Mouse (Mus musculus) forebrain, embryonic 12.5 days (tissue): ENCODE data around the gene Tmem132d. TPM values are rescaled to one million over a fixed set of nuclear protein-coding genes. Genes with fewer than 3 reads are reported as not detected.

Source experiments
- ATAC-seq: fragments of 200-750 bp; cut with Nextera tagmentation; 2 replicates; pipeline ENCODE4 v1.8.0; 2017; ENCODE audit warnings: moderate TSS enrichment; ENCODE audit not compliant: low FRiP score
- H3K27ac ChIP-seq: fragments of 300-500 bp; sonication (generic); 2 replicates; pipeline ENCODE4 v1.5.1; 2016; ENCODE audit warnings: mild to moderate bottlenecking
- H3K27me3 ChIP-seq: fragments of 300-500 bp; sonication (generic); 2 replicates; pipeline ENCODE4 v1.6.1; 2016; ENCODE audit warnings: mild to moderate bottlenecking
- H3K36me3 ChIP-seq: fragments of 300-500 bp; sonication (generic); replicated peaks from 2 replicates; pipeline ENCODE4 v1.6.1; 2016; ENCODE audit warnings: mild to moderate bottlenecking
- H3K4me1 ChIP-seq: fragments of 300-500 bp; sonication (generic); 2 replicates; pipeline ENCODE4 v1.6.1; 2016
- H3K4me2 ChIP-seq: fragments of 300-500 bp; sonication (generic); 2 replicates; pipeline ENCODE4 v1.6.1; 2016; ENCODE audit warnings: mild to moderate bottlenecking, moderate library complexity
- H3K4me3 ChIP-seq: fragments of 300-500 bp; sonication (generic); replicated peaks from 2 replicates; pipeline ENCODE4 v1.5.1; 2016; ENCODE audit warnings: mild to moderate bottlenecking
- H3K9ac ChIP-seq: fragments of 300-500 bp; sonication (generic); 2 replicates; pipeline ENCODE4 v1.6.1; 2016; ENCODE audit warnings: mild to moderate bottlenecking
- H3K9me3 ChIP-seq: fragments of 300-500 bp; sonication (generic); 2 replicates; pipeline ENCODE4 v1.6.1; 2016
- WGBS: fragments of 180-500 bp; shearing (Covaris S2); methylation state at CpG from one replicate; pipeline ENCODE4 v1.1.7; 2016; 5-methylcytosine and 5-hydroxymethylcytosine counted together
- polyA plus RNA-seq: library from polyadenylated mRNA; unstranded; fragments of >200 nt; fragmentation: Nextera tagmentation; extraction: Ambion mirVana; gene quantifications from 2 replicates; pipeline ENCODE4 v1.2.1, GENCODE M21; 2016

Tmem132d gene
- polyA plus RNA-seq, 1 experiment from 2014 or later = 0.47 TPM

GRCm38 (mm10) chr5:128438078-128438477 lies 5.2 kb upstream of the Tmem132d start:
- H3K27me3 ChIP-seq = peaks cover 78% of the 10 kb centered on the region
- peaks cover 7% of the 10 kb centered on the region for H3K4me1 ChIP-seq
- 73% methylated on average over 16 of the region's 16 CpGs for WGBS
- H3K4me2 ChIP-seq = no peak overlapping the region
- H3K9ac ChIP-seq = no peak overlapping the region
- H3K4me3 ChIP-seq = no peak overlapping the region
- H3K9me3 ChIP-seq = no peaks in the 10 kb centered on the region
- no peak for ATAC-seq
- H3K27ac ChIP-seq = no peak overlapping the region
- no peaks in the 10 kb centered on the region for H3K36me3 ChIP-seq

- Histone ChIP-seq H3K4me1 (peaks cover 17% of the 10 kb centered on the region), H3K27me3 (peaks cover 78% of the 10 kb centered on the region), H3K9me3 (no peaks in the 10 kb centered on the region), H3K4me3 (no peak overlapping the region), H3K27ac (no peak overlapping the region), H3K36me3 (no peaks in the 10 kb centered on the region), H3K4me2 (no peak overlapping the region), H3K9ac (no peak overlapping the region)
- no peak for ATAC-seq
- 13% methylated on average over 9 of the region's 9 CpGs for WGBS
Measured at GRCm38 (mm10) chr5:128436909-128437308, 4.0 kb upstream of the Tmem132d start.

DNA sequence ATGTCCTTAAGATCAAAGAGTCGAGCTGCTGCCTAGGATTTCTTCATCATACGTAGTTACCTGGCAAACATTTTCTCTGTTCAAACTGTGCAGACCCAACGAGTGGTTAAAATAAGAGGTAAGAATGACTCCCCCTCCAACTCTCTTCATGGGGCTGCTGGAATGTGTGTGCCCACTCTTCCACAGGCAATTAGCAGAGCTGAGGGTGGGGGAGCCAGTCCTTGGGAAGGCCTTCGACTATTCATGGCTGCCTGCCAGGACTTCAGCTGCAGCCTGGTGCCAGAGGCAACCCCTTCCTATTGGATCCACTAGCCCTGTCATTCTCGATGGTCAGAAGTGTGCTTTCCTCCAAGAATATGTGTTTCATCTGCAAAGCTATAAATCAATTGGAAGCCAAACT lies 2.8 kb upstream of the Tmem132d start:
- Histone ChIP-seq H3K9ac (no peak overlapping the region), H3K9me3 (no peaks in the 10 kb centered on the region), H3K4me2 (no peak overlapping the region), H3K36me3 (no peaks in the 10 kb centered on the region), H3K27me3 (peaks cover 78% of the 10 kb centered on the region), H3K4me3 (no peak overlapping the region), H3K27ac (no peak overlapping the region), H3K4me1 (peaks cover 16% of the 10 kb centered on the region)
- 61% methylated on average over 5 of the region's 5 CpGs for WGBS
- ATAC-seq = no peak

- H3K36me3 ChIP-seq = no peaks in the 10 kb centered on the region
- ATAC-seq = no peak
- whole genome bisulfite sequencing = 29% methylated on average over 9 of the region's 9 CpGs
- H3K9me3 ChIP-seq = no peaks in the 10 kb centered on the region
- H3K4me2 ChIP-seq = no peak overlapping the region
- H3K9ac ChIP-seq = no peak overlapping the region
- H3K27me3 ChIP-seq = peaks cover 83% of the 10 kb centered on the region
- no peak overlapping the region for H3K27ac ChIP-seq
- no peak overlapping the region for H3K4me3 ChIP-seq
- H3K4me1 ChIP-seq = peaks cover 16% of the 10 kb centered on the region
Measured at GRCm38 (mm10) chr5:128433786-128434185, 909 bp upstream of the Tmem132d start.

DNA sequence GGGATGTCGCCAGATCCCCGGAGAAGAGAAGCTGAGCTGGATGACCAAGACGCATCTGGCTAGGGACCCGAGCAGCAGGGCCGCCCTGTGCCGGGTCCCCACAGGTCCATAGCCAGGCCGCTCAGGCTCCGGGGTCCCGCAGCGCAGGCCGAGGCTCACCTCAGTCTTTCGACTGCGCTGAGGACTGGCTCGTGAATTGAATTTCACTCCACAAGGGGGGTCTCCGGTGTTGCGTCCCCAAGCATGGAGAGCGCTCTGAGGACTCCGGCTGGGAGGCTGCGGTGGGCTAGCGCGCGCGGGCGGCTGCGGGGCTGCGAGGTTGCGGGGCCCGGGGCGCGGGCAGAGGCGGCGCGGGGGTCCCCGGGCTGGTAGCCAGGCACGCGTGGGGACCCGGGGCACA lies 455 bp downstream of the Tmem132d start:
- H3K9me3 ChIP-seq = no peaks in the 10 kb centered on the region
- H3K27me3 ChIP-seq = peaks cover 70% of the 10 kb centered on the region
- peak overlapping the region; percentile 93 for H3K4me2 ChIP-seq
- no peaks in the 10 kb centered on the region for H3K36me3 ChIP-seq
- H3K4me1 ChIP-seq = peaks cover 16% of the 10 kb centered on the region
- H3K9ac ChIP-seq = peak overlapping the region; percentile 48
- peak overlapping the region; percentile 56 for H3K4me3 ChIP-seq
- no peak for ATAC-seq
- H3K27ac ChIP-seq = no peak overlapping the region
- WGBS = 2% methylated on average over 28 of the region's 37 CpGs

DNA sequence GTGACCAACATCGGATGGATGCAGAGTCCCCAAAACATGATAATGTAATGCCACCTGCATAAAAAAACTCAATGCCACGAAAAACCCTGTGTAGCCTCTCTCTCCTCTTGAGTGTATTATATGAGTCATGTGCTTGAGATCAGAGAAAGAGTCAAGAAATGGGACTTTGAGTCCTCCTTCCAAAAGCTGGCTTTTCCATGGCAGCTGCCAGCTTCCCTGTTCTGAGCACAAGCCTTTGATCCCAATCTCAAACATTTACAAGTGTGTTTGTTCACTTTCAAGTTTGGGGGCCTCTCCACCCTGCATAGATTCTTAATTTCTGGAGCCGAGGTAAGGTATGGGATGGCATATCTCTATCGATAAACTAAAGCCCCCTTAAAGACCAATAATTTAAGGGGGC lies 8.2 kb downstream of the Tmem132d start:
- Histone ChIP-seq H3K27ac (no peak overlapping the region), H3K4me3 (no peak overlapping the region), H3K27me3 (0 out of 2 replicates have a peak, but pooled peaks cover 12% of the 10 kb centered on the region), H3K36me3 (no peaks in the 10 kb centered on the region), H3K9me3 (no peaks in the 10 kb centered on the region), H3K4me1 (no peaks in the 10 kb centered on the region), H3K4me2 (no peak overlapping the region), H3K9ac (no peak overlapping the region)
- ATAC-seq = no peak
- 88% methylated on average over 4 of the region's 4 CpGs for WGBS

DNA sequence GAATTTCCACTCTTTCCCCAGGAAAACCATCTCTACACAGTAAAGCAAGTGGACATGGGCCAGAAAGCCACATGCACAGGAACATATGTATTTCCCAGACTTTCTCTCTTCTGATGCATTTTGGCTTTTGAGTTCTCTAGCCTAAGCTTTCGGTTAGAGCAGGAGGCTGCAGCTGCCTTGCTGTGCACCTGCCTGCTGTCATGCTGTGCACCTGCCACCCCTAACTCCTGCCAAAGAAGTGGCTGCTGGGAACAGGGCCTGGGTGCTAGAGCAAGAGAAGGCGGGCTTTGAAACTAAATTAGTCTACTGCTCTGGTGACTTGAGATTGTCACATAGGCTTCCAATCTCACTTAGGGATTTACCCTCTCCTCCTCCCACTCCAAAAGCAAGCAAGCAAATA lies 8.7 kb downstream of the Tmem132d start:
- Histone ChIP-seq H3K4me2 (no peak overlapping the region), H3K36me3 (no peaks in the 10 kb centered on the region), H3K9ac (no peak overlapping the region), H3K4me1 (no peaks in the 10 kb centered on the region), H3K9me3 (no peaks in the 10 kb centered on the region), H3K27me3 (0 out of 2 replicates have a peak, but pooled peaks cover 12% of the 10 kb centered on the region), H3K27ac (no peak overlapping the region), H3K4me3 (no peak overlapping the region)
- 84% methylated on average over 2 of the region's 2 CpGs for WGBS
- no peak for ATAC-seq

- 0 out of 2 replicates have a peak, but pooled peaks cover 8% of the 10 kb centered on the region for H3K27me3 ChIP-seq
Measured at GRCm38 (mm10) chr5:128422090-128422489, 10.8 kb downstream of the Tmem132d start.

DNA sequence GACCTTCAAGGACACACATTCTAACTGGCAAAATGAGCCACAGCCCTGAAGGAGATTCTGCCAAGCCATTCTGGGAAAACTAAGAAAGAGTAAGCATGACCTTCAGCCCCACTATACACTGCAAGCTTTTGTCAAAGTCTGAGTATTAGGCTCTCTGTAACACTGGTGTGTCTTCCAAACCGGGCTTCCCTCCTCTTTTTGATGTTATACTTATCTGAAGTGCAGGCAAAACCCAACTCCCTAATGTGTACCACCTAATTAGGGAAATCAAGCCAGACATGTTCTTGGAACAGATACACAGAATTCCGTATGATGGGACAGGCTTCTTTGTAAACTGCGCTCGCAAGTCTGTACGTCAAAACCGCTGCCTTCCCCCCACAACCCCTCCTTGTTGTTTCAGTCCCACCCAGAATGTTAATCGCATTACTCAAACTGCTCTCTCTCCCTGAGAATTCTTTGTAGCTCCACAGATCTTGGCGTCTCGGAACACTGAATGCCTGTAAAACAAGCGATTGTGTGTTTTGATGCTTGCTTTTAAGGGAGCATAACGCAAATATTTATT lies 14.6 kb downstream of the Tmem132d start:
- Histone ChIP-seq H3K36me3 (no peaks in the 10 kb centered on the region), H3K4me2 (0 out of 2 replicates have a peak overlapping the region, but pooled peaks have one; percentile 9), H3K27me3 (no peaks in the 10 kb centered on the region; the same call in 1 of the 2 replicates), H3K27ac (no peak overlapping the region), H3K4me3 (no peak overlapping the region), H3K4me1 (0 out of 2 replicates have a peak, but pooled peaks cover 3% of the 10 kb centered on the region), H3K9me3 (no peaks in the 10 kb centered on the region), H3K9ac (no peak overlapping the region)
- WGBS = 30% methylated on average over 11 of the region's 11 CpGs
- ATAC-seq = no peak

More at GRCm38 (mm10) chr5:128422090-128422489, 10.8 kb downstream of the Tmem132d start:
- Histone ChIP-seq H3K9ac (no peak overlapping the region), H3K27ac (no peak overlapping the region), H3K36me3 (no peaks in the 10 kb centered on the region), H3K4me3 (no peak overlapping the region), H3K4me1 (0 out of 2 replicates have a peak, but pooled peaks cover 3% of the 10 kb centered on the region), H3K9me3 (no peaks in the 10 kb centered on the region), H3K4me2 (no peak overlapping the region)
- no peak for ATAC-seq
- 93% methylated on average over 2 of the region's 2 CpGs for WGBS

GRCm38 (mm10) chr5:128414056-128414455 lies 18.8 kb downstream of the Tmem132d start:
- H3K9me3 ChIP-seq = no peaks in the 10 kb centered on the region
- H3K4me1 ChIP-seq = 0 out of 2 replicates have a peak, but pooled peaks cover 3% of the 10 kb centered on the region
- H3K27ac ChIP-seq = no peak overlapping the region
- H3K36me3 ChIP-seq = no peaks in the 10 kb centered on the region
- no peak overlapping the region for H3K4me2 ChIP-seq
- WGBS = 66% methylated on average over 8 of the region's 8 CpGs
- no peak overlapping the region for H3K9ac ChIP-seq
- no peak for ATAC-seq
- H3K4me3 ChIP-seq = no peak overlapping the region
- H3K27me3 ChIP-seq = no peaks in the 10 kb centered on the region; the same call in 1 of the 2 replicates

DNA sequence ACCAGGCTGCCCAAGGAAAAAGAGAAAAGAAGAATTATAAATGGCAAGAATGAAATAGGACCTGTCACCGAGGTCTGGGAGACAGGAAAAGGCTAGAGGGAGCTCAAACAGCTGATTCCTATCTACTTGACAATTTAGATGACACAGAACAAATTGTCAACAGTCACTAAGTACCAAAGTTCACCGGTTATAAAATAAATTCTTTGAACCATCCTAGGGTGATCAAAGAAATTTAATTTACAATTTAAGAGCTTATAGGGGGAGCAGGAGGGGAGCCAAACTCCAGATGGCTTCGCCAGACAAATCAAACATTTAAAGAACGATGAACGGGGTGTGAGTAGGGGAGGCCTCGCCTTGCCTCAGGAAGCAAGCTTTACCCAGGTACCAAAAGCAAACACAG lies 20.6 kb downstream of the Tmem132d start:
- Histone ChIP-seq H3K36me3 (no peaks in the 10 kb centered on the region), H3K9me3 (no peaks in the 10 kb centered on the region), H3K27ac (no peak overlapping the region), H3K4me3 (no peak overlapping the region), H3K4me1 (no peaks in the 10 kb centered on the region), H3K9ac (no peak overlapping the region), H3K27me3 (no peaks in the 10 kb centered on the region; the same call in 1 of the 2 replicates), H3K4me2 (no peak overlapping the region)
- no peak for ATAC-seq
- 81% methylated on average over 6 of the region's 6 CpGs for WGBS

DNA sequence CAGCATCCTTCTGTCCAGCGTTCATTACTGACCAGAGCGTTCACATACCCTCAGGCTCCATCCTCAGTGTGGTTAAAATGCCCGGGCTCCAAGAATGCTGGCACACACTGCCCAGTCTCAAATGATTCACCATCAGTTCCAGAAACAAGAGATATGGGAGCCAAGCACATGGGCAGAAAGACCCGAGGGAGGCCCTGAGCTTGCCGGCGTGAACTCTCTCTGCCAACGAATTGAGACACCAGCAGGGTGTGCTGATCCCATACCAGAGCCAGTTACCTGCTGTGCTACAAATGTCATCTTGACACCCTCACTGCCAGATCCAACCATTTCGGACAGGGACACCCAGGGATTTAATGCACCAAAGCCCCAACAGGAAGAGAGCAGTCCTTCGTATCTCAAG lies 25.3 kb downstream of the Tmem132d start:
- H3K4me1 ChIP-seq = no peaks in the 10 kb centered on the region
- H3K9ac ChIP-seq = no peak overlapping the region
- no peak overlapping the region for H3K4me2 ChIP-seq
- H3K4me3 ChIP-seq = no peak overlapping the region
- H3K27ac ChIP-seq = no peak overlapping the region
- H3K9me3 ChIP-seq = 0 out of 2 replicates have a peak, but pooled peaks cover 6% of the 10 kb centered on the region
- 85% methylated on average over 9 of the region's 9 CpGs for WGBS
- no peaks in the 10 kb centered on the region for H3K27me3 ChIP-seq
- no peak for ATAC-seq
- H3K36me3 ChIP-seq = no peaks in the 10 kb centered on the region

GRCm38 (mm10) chr5:128405071-128405470 lies 27.8 kb downstream of the Tmem132d start:
- H3K4me1 ChIP-seq = no peaks in the 10 kb centered on the region
- 88% methylated on average over 8 of the region's 8 CpGs for WGBS
- no peaks in the 10 kb centered on the region for H3K27me3 ChIP-seq
- no peak for ATAC-seq
- H3K9me3 ChIP-seq = 0 out of 2 replicates have a peak, but pooled peaks cover 6% of the 10 kb centered on the region
- no peak overlapping the region for H3K27ac ChIP-seq
- H3K9ac ChIP-seq = no peak overlapping the region
- no peak overlapping the region for H3K4me3 ChIP-seq
- no peaks in the 10 kb centered on the region for H3K36me3 ChIP-seq
- H3K4me2 ChIP-seq = no peak overlapping the region
